Mouse (Mus musculus): Measurements from ENCODE around the gene Mllt3.

- no peak for TF ChIP-seq CTCF (IDR thresholded peaks at IDR 0.05; ENCODE audit: control insufficient read depth, insufficient read depth, low read length)
- TF ChIP-seq POLR2A (IDR thresholded peaks at IDR 0.05; ENCODE audit: borderline replicate concordance, control insufficient read depth, low read depth, low read length): no peak
These were observed 55.2 kb downstream of the Mllt3 start for GRCm38 (mm10) chr4:87977820-87978448.
